Mouse (Mus musculus): ENCODE measurements at regions not wholly inside any gene's neighbourhood (a gene's known extent, or its start where the extent isn't known, plus 50 kb on each side); places are given as distances from the start of the nearest gene placed in this dataset.

DNA sequence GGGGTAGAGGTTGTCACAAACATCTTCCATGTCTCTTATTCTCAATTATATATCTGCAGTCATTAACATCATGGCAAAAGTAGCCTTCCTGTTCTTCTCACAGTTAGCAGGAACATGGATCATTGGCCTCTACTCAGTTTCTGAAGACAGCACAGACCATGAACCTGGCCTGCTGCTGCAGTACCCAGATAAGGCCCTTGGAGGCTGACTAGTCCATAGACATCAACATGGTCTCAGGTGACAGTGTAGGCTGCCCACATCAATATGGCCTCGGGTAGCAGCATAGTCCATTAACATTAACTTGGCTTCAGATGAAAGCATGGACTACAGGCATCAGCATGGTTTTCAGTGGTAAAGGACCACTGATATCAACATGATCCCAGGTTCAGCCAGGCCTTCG, 95.9 kb upstream of the Tmtc4 start:
- DNase-seq = no peak

DNA sequence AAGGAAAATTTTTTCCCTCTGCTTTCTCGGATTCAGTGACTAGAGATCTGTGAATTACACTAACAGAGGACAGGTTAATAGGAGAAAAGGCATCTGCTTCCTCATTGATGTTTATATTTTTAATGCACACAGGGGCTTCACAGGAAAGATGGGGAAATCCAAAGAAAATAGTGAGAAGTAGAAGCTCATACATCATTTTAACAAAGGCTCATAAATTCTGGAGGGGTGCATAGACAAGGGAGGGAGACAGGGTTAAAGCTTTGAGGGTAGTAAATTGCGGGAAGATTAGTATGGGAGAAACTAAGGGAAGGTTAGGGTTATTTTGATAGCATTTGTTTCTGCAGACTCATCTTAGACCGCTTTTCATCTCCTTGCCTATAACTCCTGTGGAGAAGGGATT, 95.0 kb upstream of the Tmtc4 start:
- DNase-seq = no peak

DNA sequence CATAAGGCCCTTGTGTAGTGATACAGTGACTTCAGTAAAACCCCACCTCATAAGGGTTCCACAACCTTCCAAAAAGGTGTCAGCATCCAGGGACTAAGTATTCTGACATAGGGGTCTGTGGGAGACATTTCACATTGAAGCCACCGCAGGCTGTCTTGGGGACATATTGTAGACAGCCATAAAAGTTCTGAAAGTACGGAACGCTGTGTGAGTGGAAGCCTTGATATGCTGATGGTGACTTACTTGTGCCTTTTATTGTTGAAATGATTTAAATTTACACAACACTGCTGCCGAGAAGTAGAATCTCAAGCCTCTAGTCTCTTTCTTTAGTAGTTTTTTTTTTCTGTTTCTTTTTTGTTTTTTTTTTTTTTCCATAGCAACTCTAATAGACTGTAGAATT, 82.5 kb upstream of the Tmtc4 start:
- no peak for DNase-seq

DNA sequence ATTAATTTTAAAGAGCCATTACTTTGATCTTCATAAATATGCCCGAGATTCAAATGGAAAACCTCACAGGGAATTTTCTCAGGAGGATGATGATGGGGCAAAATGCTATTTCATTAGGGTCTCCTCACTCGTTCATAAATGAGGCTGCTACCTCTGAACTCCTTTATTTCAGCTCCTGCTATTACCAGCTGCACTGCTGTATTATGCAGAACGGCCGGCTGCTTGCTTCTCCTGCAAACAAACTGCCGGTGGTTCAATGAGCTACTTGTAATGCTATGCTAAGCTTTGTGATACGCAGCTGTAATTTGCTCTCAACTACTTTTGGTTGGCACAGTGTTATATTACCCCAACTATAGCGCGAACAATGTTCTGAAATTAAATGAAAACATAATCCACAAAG, 81.7 kb upstream of the Tmtc4 start:
- no peak for DNase-seq

DNA sequence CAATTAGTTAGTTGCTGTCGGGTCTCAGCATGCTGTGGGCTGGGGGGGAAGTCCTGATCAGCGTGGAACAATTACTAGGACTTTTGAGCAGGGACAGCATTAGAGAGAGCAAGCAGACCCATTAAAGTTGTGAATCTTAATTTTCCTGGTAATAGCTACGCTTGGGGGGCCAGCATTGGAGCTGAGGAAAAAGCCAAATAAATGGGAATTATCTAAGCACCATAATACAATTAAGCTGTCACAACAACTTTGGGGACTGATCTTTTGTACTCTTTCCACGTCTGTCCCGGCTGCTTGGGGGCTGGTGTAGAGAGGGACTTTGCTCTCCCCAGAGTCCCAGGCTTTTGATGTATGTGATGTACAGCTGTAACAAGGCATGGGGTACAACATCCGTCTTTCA, 81.3 kb upstream of the Tmtc4 start:
- DNase-seq = no peak

DNA sequence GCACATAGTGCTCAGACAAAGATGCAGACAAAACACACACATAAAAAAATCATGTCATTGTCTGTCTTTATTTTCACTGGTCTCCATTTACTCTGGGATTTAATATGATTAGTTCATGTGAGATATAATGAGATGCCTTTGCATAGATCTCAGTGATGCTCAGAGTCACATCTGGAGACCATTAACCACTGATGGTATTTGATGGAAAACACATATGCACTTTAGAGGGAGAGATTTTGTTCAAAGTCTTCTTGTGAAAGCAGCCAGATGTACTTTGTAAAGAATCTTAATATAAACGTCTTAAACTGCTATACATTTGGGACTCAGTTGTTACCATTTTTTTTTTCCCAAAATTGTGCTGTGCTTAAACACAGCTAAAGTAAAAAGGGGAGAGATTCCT, 79.1 kb upstream of the Tmtc4 start:
- DNase-seq = no peak

DNA sequence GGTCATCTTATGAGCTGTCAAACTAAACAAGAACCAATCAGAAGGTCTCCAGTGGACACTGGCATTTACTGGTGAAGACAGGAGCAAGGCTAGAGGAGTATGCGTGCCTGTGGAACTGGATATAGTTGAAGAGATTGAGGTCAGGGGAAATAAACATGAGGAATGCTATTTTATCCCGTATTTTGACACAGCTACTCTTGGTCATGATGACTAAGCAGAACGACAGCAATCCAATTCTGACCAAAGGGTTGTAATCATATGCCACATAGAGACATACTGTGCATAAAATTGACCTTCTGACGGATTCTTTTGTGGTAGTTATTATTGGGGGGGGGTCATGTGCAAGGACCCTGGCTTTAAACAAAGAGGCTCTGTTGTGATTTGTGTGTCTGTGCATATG, 73.1 kb upstream of the Tmtc4 start:
- no peak for DNase-seq

DNA sequence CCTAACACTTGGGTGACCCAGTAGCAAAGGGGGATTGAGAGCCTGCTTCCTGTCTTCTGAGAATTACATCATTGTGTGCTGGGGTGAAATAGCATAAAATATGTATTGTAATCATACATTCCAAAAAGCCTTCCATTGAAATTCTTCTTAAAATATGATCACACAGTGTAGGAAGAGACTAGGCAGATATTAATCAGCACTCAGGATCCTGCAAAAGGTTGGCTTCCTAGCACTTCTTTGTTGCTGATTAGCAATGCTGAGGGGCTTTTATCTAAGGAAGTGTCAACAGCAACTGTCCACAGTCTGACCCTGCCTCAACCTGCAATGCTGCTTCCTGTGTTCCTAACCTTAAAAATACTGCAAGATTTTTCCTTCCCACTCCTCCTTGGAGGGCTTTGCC, 64.6 kb upstream of the Tmtc4 start:
- no peak for DNase-seq

DNA sequence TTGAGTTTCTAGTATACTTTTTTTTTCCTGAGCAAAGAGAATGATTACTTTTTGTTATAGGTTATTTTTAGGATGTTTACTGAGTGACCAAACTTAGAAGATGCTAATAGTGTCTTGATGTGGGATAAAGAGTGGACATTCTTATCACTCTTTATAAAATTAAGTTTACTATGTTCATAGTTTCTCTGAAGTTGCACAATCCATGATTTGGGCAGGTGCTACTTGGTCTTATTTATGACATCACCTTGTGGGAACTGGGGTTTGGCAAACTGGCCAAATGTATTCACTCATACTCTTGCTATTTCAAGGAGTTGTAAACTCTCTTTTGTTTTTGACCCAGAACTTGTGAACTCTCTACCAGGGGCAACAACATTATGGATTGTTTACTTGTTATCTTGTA, 56.2 kb upstream of the Tmtc4 start:
- DNase-seq = no peak

DNA sequence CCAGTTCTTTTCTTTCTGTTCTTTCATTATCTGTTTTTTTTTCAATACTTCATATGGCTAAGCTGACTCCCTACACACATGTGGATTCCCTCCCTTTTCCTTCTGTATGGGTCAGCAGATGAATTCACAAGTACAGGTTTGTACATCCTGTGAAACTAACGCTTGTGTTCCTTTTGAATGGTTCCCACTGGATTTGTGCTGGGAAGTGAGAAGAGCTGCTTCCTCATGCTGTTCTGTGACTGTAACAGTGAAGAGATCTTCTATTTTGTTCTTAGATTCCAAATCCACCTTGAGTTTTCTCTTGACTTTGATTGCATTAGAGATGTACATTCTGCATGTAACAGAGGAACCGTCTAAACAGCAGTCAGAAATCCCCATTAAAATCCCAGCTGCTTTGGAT, 53.6 kb upstream of the Tmtc4 start:
- DNase-seq = no peak
